Mouse (Mus musculus) erythroid progenitor cell, adult 5-6 weeks (primary cell): ENCODE results near the gene Fibcd1. TPM values are rescaled to one million over a fixed set of nuclear protein-coding genes. Genes with fewer than 3 reads are reported as not detected.

Source experiments
- ATAC-seq: replicated peaks from 2 replicates; pipeline ENCODE4 v1.8.0; 2016; ENCODE audit warnings: moderate number of reproducible peaks, mild to moderate bottlenecking, moderate TSS enrichment, inconsistent platforms; ENCODE audit not compliant: poor library complexity, low FRiP score, severe bottlenecking
- total RNA-seq, 2 experiments: library from RNA; stranded (forward) in 1 of 2; stranded (reverse) in 1 of 2; fragments of 150-400 nt in 1 of 2; fragments of 186-747, 209-891 nt in 1 of 2; gene quantifications; 2 replicates each; pipeline versions ENCODE4 v1.2.3 to v1.2.4; 2015 to 2017; ENCODE audit warnings: low replicate concordance in 2 of 2

Gene Fibcd1
- total RNA-seq, 2 experiments from 2014 or later: not detected

DNA sequence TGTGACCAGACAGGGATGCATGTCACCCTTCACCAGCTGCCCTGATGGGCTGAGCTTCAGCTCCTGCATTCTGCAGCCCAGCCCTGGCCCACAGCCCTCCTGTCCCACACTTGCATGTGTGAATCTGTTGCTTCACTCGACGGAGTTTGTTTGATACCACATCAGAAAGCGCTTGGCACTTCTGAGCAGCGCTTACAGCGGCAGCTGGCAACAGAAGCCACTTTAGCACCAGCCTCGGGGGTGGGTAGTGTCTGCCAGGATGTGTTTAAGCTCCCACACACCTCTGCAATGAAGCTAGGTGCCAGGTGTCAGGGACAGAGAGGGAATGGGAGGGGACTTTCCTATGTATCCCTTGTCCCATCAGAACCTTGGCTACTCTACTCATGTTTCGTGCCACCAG is 31.1 kb downstream of the Fibcd1 start:
- no peak for ATAC-seq

DNA sequence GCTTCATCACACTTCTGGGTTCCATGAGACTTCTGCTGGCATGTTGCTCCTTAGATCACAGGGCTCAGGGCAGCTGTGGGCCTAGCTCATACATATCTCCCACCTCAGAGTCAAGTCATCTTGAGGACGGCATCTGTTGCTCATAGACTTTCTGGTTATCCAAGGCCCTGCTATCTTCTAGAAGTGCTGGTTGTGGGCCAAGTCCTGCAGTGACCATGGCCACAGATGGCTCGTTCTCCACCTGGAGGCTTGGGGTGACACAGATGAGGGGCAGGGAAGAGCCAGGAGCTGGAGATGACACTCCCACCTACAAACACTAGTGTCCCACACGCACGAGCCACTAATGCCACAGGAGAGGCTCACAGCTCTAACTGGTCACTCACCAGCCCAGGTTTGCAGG is 32.2 kb downstream of the Fibcd1 start:
- ATAC-seq: no peak

DNA sequence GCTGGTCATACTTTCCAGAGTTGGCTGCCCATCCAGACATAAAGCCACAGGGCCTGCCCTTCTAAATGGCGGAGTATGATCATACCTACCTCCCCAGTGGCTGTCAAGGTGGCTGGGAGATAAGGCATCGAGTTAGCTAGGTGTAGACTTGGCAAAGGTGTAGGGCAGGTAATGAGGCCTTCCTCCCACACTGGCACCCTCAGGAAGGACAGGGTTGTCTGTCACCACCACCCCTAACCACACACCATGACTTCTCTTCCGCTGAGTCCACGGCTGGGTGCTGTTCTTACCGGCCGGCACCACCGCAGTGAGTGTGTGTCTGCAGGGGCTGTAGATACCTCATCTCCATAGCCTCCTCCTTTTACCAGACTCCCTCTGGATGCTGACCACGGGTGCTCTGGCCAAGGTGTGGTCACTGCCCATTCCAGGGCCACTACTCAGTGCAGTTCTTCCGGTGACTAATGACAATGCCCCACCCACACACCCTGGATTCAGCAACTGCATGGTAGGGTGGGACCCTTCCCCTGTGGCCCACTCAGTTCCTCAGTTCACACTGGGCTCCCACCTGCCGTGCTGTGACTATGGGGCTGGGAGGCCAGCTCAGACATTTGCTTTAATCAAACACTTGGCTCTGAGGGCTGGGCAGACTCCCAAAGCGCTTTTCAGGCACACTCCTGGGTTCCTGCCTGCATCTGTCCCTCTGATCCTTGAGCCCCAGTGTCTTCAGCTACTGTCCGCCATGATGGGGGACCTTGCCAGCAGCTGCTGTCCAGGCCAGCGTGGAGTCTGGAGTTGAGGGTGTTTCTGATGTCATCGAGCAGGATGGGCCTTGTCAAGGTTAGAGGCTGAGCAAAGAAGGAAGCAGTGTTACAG is 34.5 kb downstream of the Fibcd1 start:
- ATAC-seq: no peak

DNA sequence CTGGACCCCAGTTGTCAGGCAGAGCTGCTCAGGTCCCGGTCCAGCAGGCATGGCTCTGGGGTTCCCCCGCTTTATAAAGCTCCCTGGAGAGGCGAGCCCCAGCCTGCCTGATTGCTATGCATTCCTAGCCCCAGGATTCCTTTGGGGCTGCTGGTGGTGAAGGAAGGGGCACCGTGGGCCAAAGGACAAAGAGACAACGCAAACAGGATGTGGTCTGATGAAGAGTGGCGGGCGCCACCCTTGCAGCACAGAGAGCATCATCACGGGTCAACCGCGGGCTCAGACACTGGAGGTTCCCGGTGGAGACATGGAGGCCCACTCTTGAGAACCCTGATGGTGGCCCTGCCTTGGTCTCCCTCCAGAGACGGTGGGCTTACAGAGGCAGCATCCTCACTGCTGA is 35.4 kb downstream of the Fibcd1 start, which contains the start of gene Qrfp:
Gene Qrfp (minus strand): TSS at position 137 of the 400 bp plus-strand sequence.
- ATAC-seq: no peak

- no peak for ATAC-seq
Observed at GRCm38 (mm10) chr2:31809358-31809740, 36.5 kb downstream of the Fibcd1 start.

DNA sequence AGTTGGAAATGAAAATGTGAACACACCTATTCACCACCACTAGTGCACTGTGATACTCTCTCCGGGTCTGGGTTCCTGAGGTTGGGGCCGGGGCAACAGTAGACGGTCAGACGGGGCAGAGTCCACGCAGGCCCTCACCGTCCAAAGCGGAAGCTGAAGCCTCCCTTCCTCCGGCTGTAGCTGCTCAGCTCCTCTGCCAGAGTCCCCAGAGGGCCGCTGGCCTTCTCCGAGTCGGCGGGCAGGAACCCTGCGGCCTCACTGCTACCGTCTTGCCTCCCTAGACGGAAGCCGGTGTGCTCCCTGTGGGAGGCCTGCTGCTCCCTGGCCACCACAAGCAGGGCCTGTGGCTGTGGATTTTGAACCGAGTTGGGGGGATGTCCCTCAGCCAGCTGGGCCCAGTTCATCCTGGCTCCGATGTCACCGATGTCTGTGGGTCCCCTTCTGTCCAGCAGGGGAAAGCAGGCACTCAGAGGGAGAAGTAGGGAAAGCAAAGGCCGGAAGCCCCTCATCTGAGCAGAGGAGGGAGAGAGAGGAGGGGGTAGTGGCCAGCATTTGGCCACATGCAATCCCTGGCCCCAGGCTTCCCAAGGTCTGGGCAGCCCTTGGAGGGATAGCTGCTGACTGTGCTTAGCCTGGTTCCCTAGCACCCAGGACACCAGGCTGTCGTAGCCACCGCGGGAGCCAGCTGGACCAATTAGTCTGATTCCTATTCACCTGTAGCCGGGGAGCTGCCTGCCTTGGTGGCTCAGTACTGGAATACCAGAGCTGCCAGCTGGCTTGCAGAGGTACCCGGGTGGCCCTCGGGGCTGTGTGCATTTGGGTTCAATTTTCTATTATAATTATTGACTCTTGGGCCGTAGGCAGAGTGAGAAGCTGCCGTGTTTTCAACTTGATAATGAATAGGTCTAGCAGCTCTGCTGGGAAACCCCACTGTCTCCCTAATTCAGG is 37.1 kb downstream of the Fibcd1 start:
- ATAC-seq: no peak

DNA sequence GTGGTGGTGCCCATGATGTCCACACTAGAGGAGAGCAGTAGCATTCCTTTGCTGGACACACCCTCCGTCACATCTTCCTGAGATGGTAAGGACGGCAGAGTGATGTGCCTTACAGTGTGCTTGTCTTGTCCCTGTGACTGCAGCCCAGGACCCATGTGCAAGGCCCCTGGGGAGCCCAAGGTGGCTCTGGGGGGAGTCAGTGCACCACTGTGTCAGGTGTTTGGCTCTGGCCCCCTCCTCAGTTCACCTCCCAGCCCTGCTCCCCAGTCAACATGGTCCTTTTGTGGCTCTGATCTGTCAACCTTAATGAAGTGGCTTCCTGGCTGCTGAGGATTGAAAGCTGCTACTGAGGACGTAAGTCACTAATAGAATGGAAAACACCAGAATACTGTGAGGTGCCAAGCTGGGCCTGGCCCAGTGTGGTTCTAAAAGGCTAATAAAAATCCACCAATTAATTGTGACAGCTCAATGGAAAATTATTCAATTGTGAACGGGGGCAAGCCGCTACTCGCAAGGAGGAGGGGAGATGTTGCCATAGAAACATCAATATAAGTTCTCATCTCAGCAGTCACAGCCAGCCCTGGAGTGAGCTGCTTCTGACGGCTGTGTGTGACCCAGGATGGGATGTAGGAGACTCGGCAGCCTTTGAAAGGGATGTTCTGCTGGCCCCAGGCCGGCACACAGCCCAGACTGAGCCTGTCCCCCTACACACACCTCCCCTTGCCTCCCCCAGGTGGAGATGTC is 39.0 kb downstream of the Fibcd1 start:
- no peak for ATAC-seq

GRCm38 (mm10) chr2:31803480-31803879 is 42.3 kb downstream of the Fibcd1 start:
- no peak for ATAC-seq

- no peak for ATAC-seq
Observed at GRCm38 (mm10) chr2:31802811-31803210, 43.0 kb downstream of the Fibcd1 start.

DNA sequence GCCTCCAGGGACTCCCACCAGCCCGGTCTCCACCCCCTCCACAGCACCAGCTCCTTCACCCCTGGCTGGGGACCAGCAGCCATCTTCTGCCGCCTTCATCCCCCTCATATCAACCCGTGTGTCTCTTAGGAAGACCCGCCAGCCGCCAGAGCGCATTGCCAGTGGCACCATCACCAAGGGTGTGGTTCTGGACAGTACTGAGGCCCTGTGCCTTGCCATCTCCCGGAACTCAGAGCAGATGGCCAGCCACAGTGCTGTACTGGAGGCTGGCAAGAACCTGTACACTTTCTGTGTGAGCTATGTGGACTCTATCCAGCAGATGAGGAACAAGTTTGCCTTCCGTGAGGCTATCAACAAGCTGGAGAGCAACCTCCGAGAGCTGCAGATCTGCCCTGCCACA is 44.4 kb downstream of the Fibcd1 start:
- ATAC-seq: no peak

GRCm38 (mm10) chr2:31796943-31797342 is 48.9 kb downstream of the Fibcd1 start:
- ATAC-seq: no peak

- no peak for ATAC-seq
Observed at GRCm38 (mm10) chr2:31792611-31793010, 53.2 kb downstream of the Fibcd1 start.

- no peak for ATAC-seq
Observed at GRCm38 (mm10) chr2:31791260-31791659, 54.5 kb downstream of the Fibcd1 start.

GRCm38 (mm10) chr2:31790728-31791251 is 55.0 kb downstream of the Fibcd1 start:
- no peak for ATAC-seq

GRCm38 (mm10) chr2:31789215-31789614 is 56.6 kb downstream of the Fibcd1 start:
- no peak for ATAC-seq

DNA sequence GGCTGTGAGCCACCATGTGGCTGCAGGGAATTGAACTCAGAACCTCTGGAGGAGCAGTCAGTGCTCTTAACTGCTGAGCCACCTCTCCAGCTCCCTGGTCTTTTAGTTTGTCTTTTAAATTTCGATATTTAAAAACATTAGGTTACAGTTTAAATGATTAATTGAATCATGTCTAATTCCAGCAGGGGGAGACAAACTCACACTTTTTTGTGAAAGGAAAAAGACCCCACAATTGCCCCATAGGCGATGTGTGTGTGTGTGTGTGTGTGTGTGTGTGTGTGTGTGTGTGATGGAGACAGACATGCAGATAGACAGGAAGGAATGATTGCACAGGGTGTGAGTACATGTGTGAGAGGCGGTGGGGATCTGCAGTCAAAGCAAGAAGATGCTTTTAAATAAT is 57.6 kb downstream of the Fibcd1 start:
- no peak for ATAC-seq

GRCm38 (mm10) chr2:31787029-31787428 is 58.8 kb downstream of the Fibcd1 start:
- peak; percentile 65 for ATAC-seq

GRCm38 (mm10) chr2:31785074-31785473 is 60.7 kb downstream of the Fibcd1 start:
- ATAC-seq: no peak

DNA sequence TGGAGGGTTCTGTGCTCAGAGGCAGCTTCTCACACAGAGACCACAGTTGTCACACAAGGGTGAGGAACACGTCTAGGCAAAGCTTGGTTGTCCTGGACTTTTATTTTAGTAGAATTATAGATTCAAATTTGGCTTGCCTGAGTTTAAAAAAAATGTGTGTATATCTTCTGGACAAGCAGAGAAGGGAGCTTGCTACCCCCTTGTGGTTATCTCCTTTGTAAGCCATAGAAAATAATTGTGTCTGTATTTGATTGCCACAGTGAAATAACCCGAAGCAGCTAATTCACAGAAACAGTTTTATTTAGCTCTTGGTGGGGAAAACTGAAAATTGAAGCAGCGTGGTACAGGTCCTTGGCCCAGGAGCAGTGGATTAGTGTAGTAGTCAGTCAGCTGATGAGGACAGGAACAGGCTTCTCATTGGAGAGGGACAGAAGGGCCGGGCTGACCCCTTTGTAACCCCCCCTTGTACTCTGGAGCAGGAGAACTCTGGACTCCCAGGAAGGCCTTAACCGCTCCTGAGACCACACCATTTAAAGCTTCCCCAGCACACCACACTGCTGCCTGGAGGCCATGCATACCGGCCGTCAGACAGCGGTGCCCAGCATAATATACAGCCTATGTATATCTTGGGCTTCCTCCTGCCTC is 62.7 kb downstream of the Fibcd1 start:
- ATAC-seq: no peak
